Mouse (Mus musculus) kidney, postnatal 4 days (tissue): Measurements from ENCODE around the gene Tmem145.

ENCODE experiments used
- DNase-seq, 2 experiments: peaks; one replicate each; pipeline ENCODE4 v3.0.0; 2021; ENCODE audit warnings: mixed read lengths in 2 of 2

The Tmem145 gene

GRCm38 (mm10) chr7:25333596-25334307, 27.8 kb downstream of the Tmem145 start:
- DNase-seq: peak; percentile 88 to 91

DNA sequence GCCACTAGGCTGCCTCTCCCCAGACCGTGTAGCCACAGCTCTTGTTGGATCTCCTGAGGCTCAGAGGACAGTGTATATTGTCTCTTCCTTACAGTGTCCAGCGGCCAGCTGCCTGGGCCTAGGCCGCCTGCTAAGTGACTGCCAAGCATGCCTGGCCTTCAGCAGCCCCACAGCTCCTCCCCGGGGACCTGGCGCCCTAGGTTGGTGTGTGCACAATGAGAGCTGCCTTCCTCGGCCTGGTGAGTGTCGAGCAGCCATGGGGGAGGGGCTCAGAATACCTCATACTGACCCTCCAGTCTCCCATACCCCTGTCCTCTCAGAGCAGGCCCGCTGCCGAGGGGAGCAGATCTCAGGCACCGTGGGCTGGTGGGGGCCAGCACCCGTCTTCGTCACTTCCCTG, 28.6 kb downstream of the Tmem145 start:
- no peak for DNase-seq

DNA sequence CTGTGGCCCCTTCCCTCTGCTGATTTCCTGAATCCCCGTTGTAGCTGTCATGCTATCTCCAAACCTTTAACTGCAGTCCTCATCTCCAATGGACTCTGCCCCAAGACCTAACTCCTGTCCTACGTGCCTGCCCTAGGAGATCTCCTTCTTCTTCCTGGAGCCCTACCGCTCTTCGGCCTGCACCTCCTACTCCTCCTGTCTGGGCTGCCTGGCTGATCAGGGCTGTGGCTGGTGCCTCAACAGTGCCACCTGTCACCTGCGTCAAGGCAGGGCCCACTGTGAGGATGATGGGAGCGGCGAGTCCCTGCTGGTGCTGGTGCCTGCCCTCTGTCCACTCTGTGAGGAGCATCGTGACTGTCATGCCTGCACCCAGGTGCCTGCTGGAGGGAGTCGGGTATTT, 33.4 kb downstream of the Tmem145 start:
- no peak for DNase-seq

- no peak for DNase-seq
Measured at GRCm38 (mm10) chr7:25341000-25341784, 35.3 kb downstream of the Tmem145 start.

- DNase-seq: no peak
Measured at GRCm38 (mm10) chr7:25348861-25349260, 43.0 kb downstream of the Tmem145 start.

- DNase-seq: peak; percentile 29 to 52
Measured at GRCm38 (mm10) chr7:25358721-25359206, 52.9 kb downstream of the Tmem145 start.

- DNase-seq: peak; percentile 45 to 59
Measured at GRCm38 (mm10) chr7:25363151-25363550, 57.2 kb downstream of the Tmem145 start.

GRCm38 (mm10) chr7:25363632-25364031, 57.7 kb downstream of the Tmem145 start:
- no peak for DNase-seq
